Mouse (Mus musculus): ENCODE data around the gene Pax9. TPM values are rescaled to one million over a fixed set of nuclear protein-coding genes. Genes with fewer than 3 reads are reported as not detected.

Pax9 gene
- polyA plus RNA-seq, 1 experiment from 2014 or later, result not detected

DNA sequence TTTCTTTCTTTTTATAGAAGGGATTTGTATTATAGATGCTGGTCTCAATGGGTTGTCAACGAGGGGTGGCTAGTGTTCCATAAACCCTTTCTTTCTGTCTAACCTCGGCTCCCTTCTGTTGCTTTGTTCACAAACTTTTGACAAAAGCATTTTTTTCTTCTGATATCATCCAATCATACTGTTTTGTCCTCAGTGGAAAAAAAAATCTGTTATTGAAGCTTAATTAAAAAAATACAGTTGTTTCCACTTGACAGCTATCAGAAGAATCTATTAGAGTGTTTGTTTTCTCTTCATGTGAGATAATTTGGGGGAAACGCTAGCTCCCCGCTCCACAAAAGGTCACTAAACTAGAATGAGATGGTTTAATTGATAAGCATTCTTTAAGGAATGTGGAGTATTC lies 36.1 kb downstream of the Pax9 start:
- Histone ChIP-seq H3K9me3 (ENCODE audit: control insufficient read depth, low read length) (no peaks in the 10 kb centered on the region), H3K36me3 (ENCODE audit: control insufficient read depth, insufficient read depth, low read length) (no peaks in the 10 kb centered on the region), H3K27ac (replicated peaks in 1 of 2; ENCODE audit: control insufficient read depth in 1 of 2, insufficient read depth in 1 of 2, low read depth in 2 of 2, low read length in 2 of 2) (no peak overlapping the region), H3K4me2 (ENCODE audit: low read length) (no peak overlapping the region), H3K27me3 (ENCODE audit: control insufficient read depth, insufficient read depth, low read length) (no peaks in the 10 kb centered on the region), H3K4me1 (ENCODE audit: control insufficient read depth in 2 of 2, insufficient read depth in 2 of 2, low read length in 2 of 2) (no peaks in the 10 kb centered on the region), H3K9ac (ENCODE audit: low read length) (no peak overlapping the region), H3K4me3 (ENCODE audit: control insufficient read depth in 1 of 2, insufficient read depth in 1 of 2, low read depth in 1 of 2, low read length in 2 of 2) (no peak overlapping the region)
- 45% methylated on average over 4 of the region's 4 CpGs for WGBS
- ATAC-seq (ENCODE audit: insufficient number of reproducible peaks, insufficient read depth, low FRiP score, low read depth), result no peak

DNA sequence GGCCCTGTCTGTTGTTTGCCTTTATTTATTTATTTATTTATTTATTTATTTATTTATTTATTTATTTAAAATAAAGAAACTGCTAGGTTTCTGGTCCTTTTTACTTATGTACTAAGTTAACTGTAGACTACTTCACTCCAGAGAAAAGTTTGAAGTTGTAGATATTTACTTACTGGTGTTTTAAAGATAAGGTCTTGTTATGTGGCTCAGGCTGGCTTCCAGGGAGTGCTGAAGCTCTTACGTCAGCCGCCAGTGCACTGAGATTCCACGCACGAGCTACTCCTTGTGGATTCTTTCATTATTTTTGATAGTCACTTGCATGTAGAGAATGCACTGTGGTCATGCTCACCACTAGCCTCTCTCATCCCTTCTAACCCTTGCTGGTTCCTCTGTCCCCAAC lies 45.5 kb downstream of the Pax9 start:
- no peak for ATAC-seq (ENCODE audit: insufficient number of reproducible peaks, insufficient read depth, low FRiP score, low read depth)
- 53% methylated on average over 4 of the region's 4 CpGs for WGBS
- Histone ChIP-seq H3K27me3 (ENCODE audit: control insufficient read depth, insufficient read depth, low read length) (no peaks in the 10 kb centered on the region), H3K4me3 (ENCODE audit: control insufficient read depth in 1 of 2, insufficient read depth in 1 of 2, low read depth in 1 of 2, low read length in 2 of 2) (no peak overlapping the region), H3K4me2 (ENCODE audit: low read length) (no peak overlapping the region), H3K4me1 (ENCODE audit: control insufficient read depth in 2 of 2, insufficient read depth in 2 of 2, low read length in 2 of 2) (no peaks in the 10 kb centered on the region), H3K9me3 (ENCODE audit: control insufficient read depth, low read length) (no peaks in the 10 kb centered on the region), H3K9ac (ENCODE audit: low read length) (no peak overlapping the region), H3K36me3 (ENCODE audit: control insufficient read depth, insufficient read depth, low read length) (no peaks in the 10 kb centered on the region), H3K27ac (replicated peaks in 1 of 2; ENCODE audit: control insufficient read depth in 1 of 2, insufficient read depth in 1 of 2, low read depth in 2 of 2, low read length in 2 of 2) (no peak overlapping the region)

Other genes with a start within 250 kb of the Pax9 start
- gene Nkx2-1, start 154.9 kb upstream of the Pax9 start, polyA plus RNA-seq (2014; fragmentation: Nextera tagmentation; extraction: Ambion mirVana), result 0.08 TPM in 1 of 2 replicates, not detected in the other
- gene Nkx2-9, start 78.5 kb upstream of the Pax9 start, polyA plus RNA-seq (2014; fragmentation: Nextera tagmentation; extraction: Ambion mirVana), result not detected in 2 replicates